Mouse (Mus musculus): ENCODE data around the gene Olfr372. TPM values are rescaled to one million over a fixed set of nuclear protein-coding genes. Genes with fewer than 3 reads are reported as not detected.
"Not testable (repeated sequence)": the region's sequence is repeated elsewhere in the genome, so short reads cannot be mapped to it uniquely, and the experiment has no call there.

Olfr372 gene
- not detected in 2 replicates for total RNA-seq (2014; rRNA removed)
- polyA plus RNA-seq (2015; fragmentation: Nextera tagmentation; extraction: Ambion mirVana), result not detected in 2 replicates

DNA sequence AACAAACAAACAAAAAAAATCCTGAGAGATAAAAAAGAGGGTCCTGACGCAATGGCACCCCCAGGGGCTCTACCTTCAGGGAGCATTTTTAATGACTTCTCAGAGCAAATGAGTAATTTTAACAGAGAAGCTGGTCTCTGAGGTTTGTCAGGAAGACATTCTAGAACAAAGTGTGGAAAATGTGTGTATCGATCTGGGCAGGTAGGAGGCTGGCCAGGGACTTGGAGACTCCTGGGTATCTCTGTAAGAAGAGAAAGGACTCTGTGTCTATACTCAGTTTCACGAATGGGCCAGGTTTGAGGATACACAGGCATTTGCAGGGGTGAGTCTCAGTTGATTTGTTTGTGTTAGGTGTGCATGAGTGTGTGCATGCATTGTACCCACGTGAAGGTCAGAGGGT, at the start of gene Olfr372:
Olfr372 (plus strand) TSS at position 301 of the 400 bp plus-strand sequence.
- not testable (repeated sequence) for H3K27ac ChIP-seq (ENCODE audit: low read depth, low read length); H3K9ac ChIP-seq; H3K4me3 ChIP-seq (ENCODE audit: low read depth, low read length); H3K9me3 ChIP-seq (ENCODE audit: low read length); H3K36me3 ChIP-seq (ENCODE audit: insufficient read depth); H3K4me2 ChIP-seq (ENCODE audit: low read depth); H3K4me1 ChIP-seq (ENCODE audit: insufficient read depth); DNase-seq; H3K27me3 ChIP-seq (ENCODE audit: insufficient read depth, low read length); ATAC-seq
- WGBS, result 82% methylated on average over 4 of the region's 4 CpGs

DNA sequence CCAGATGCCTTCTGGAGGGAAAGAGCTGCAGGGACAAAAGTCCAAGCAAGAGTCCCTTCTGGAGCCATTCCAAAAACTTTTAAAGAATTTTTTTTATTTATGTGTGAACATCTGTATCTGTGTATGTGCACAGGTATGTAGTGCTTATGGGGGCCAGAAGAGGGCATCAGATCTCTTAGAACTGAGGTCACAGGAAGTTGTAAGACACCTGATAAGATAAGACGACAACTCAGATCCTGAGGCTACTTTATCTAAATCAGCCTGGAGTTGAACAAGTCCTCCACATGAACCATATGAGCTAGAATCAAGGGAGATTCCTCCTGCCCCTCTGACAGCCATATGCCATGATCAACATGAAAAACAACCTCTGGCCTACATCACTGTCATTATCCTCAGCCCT, 41.6 kb upstream of the Olfr372 start:
- H3K27ac ChIP-seq (ENCODE audit: low read depth, low read length), result no peak overlapping the region
- no peak overlapping the region for H3K4me3 ChIP-seq (ENCODE audit: low read depth, low read length)
- ATAC-seq (no peak), DNase-seq (no peak)
- H3K36me3 ChIP-seq (ENCODE audit: insufficient read depth), result no peaks in the 10 kb centered on the region
- H3K9ac ChIP-seq, result no peak overlapping the region
- H3K4me1 ChIP-seq (ENCODE audit: insufficient read depth), result no peaks in the 10 kb centered on the region
- WGBS, result 97% methylated on average over 1 of the region's 1 CpGs
- H3K4me2 ChIP-seq (ENCODE audit: low read depth), result no peak overlapping the region
- H3K9me3 ChIP-seq (ENCODE audit: low read length), result no peaks in the 10 kb centered on the region
- no peak for TF ChIP-seq CTCF (IDR thresholded peaks at IDR 0.05; ENCODE audit: low read depth)
- no peaks in the 10 kb centered on the region for H3K27me3 ChIP-seq (ENCODE audit: insufficient read depth, low read length)

DNA sequence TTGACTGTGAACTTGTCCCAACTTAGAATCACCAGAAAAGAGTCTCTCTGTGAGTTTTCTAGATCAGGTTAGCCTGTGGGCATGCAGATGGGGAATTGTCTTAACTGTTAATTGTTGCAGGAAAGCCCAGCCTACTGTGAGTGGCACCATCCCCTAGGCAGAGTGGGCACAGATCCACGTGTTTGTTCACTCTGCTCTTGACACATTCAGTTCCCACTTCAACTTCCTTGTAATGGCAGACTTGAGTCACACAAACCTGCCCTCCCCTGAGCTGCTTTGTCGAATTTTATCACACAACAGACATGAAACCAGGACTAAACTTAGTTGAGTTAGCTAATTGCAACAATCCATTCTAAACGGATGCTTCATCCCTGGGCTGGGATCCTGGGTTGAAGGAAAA, 40.8 kb upstream of the Olfr372 start:
- no peak for TF ChIP-seq CTCF (IDR thresholded peaks at IDR 0.05; ENCODE audit: low read depth)
- Histone ChIP-seq H3K4me3 (ENCODE audit: low read depth, low read length) (no peak overlapping the region), H3K27ac (ENCODE audit: low read depth, low read length) (no peak overlapping the region), H3K4me1 (ENCODE audit: insufficient read depth) (no peaks in the 10 kb centered on the region), H3K36me3 (ENCODE audit: insufficient read depth) (no peaks in the 10 kb centered on the region), H3K9ac (no peak overlapping the region), H3K4me2 (ENCODE audit: low read depth) (no peak overlapping the region), H3K9me3 (ENCODE audit: low read length) (no peaks in the 10 kb centered on the region), H3K27me3 (ENCODE audit: insufficient read depth, low read length) (no peaks in the 10 kb centered on the region)
- DNase-seq (no peak), ATAC-seq (no peak)
- 61% methylated on average over 3 of the region's 3 CpGs for WGBS

DNA sequence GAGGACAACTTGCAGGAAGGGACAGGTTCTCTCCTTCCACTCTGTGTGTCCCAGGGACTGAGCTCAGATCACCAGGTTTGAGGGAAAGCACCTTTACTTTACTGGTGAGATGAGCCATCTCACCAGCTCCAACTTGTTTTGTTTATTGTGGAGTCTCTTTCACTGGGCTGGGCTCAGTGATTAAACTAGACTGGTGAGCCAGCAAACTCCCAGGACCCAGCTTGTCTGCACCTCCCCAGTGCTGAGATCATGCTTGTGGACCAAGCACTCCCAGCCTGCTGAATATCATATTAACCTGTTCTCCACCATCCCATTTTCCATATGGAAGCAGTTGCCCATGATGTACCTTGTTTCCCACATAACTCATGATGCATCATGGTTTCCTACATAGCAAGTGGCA, 38.1 kb upstream of the Olfr372 start:
- Histone ChIP-seq H3K4me3 (ENCODE audit: low read depth, low read length) (no peak overlapping the region), H3K36me3 (ENCODE audit: insufficient read depth) (no peaks in the 10 kb centered on the region), H3K9me3 (ENCODE audit: low read length) (no peaks in the 10 kb centered on the region), H3K27me3 (ENCODE audit: insufficient read depth, low read length) (no peaks in the 10 kb centered on the region), H3K4me1 (ENCODE audit: insufficient read depth) (no peaks in the 10 kb centered on the region), H3K27ac (ENCODE audit: low read depth, low read length) (no peak overlapping the region), H3K4me2 (ENCODE audit: low read depth) (no peak overlapping the region), H3K9ac (no peak overlapping the region)
- DNase-seq (no peak), ATAC-seq (no peak)
- no peak for TF ChIP-seq CTCF (IDR thresholded peaks at IDR 0.05; ENCODE audit: low read depth)

DNA sequence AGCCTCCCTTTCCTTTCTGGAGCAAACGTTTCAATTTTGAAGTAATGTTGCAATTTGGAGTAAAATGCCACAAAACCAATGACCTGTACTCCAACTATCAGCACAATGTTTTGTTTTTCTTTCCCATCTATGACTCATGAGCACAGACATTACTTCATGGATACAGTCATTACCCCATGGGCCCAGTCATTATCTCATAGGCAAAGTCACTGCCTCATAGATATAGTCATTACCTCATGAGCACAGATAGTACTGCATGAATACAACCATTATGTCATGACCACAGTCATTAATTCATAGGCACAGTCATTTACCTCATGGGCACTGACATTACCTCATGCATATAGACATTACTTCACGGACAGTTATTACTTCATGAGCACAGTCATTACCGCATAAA, 35.1 kb upstream of the Olfr372 start:
- H3K27me3 ChIP-seq (ENCODE audit: insufficient read depth, low read length), result no peaks in the 10 kb centered on the region
- no peak overlapping the region for H3K4me3 ChIP-seq (ENCODE audit: low read depth, low read length)
- no peak overlapping the region for H3K4me2 ChIP-seq (ENCODE audit: low read depth)
- DNase-seq (no peak), ATAC-seq (no peak)
- H3K9me3 ChIP-seq (ENCODE audit: low read length), result no peaks in the 10 kb centered on the region
- whole genome bisulfite sequencing, result 87% methylated on average over 3 of the region's 3 CpGs
- H3K27ac ChIP-seq (ENCODE audit: low read depth, low read length), result no peak overlapping the region
- H3K36me3 ChIP-seq (ENCODE audit: insufficient read depth), result no peaks in the 10 kb centered on the region
- H3K9ac ChIP-seq, result no peak overlapping the region
- no peaks in the 10 kb centered on the region for H3K4me1 ChIP-seq (ENCODE audit: insufficient read depth)
- no peak for TF ChIP-seq CTCF (IDR thresholded peaks at IDR 0.05; ENCODE audit: low read depth)

GRCm38 (mm10) chr8:72006763-72007162, 34.3 kb upstream of the Olfr372 start:
- no peaks in the 10 kb centered on the region for H3K36me3 ChIP-seq (ENCODE audit: insufficient read depth)
- H3K4me1 ChIP-seq (ENCODE audit: insufficient read depth), result no peaks in the 10 kb centered on the region
- no peak overlapping the region for H3K4me2 ChIP-seq (ENCODE audit: low read depth)
- H3K27me3 ChIP-seq (ENCODE audit: insufficient read depth, low read length), result no peaks in the 10 kb centered on the region
- no peak for DNase-seq
- H3K27ac ChIP-seq (ENCODE audit: low read depth, low read length), result no peak overlapping the region
- no peaks in the 10 kb centered on the region for H3K9me3 ChIP-seq (ENCODE audit: low read length)
- no peak for ATAC-seq
- no peak overlapping the region for H3K9ac ChIP-seq
- TF ChIP-seq CTCF (IDR thresholded peaks at IDR 0.05; ENCODE audit: low read depth), result no peak
- 80% methylated on average over 1 of the region's 1 CpGs for WGBS
- H3K4me3 ChIP-seq (ENCODE audit: low read depth, low read length), result no peak overlapping the region

DNA sequence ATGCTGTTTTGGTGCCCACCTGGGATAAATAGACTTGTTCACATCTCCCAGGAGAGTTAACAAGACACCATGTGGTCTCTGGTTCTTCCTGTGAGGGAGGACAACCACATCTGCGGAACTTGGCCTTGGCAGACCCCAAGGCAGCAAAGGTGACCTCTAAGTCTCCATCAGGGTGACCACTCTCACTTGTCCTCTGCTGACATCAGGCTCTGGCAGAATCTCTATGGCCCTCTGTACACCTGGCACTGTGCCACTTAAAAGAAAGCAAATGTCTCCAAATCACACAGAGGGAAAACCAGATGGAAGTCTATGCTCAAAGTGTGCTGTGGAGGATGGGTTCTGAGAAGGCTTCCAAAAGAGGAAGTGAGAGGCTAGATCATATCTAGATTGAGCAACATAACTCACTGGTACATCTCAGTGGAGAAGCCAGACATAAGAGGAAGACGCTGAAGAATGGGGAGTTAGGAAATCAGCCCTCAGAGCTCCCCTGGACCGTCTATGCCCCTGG, 32.8 kb upstream of the Olfr372 start:
- H3K9me3 ChIP-seq (ENCODE audit: low read length), result no peaks in the 10 kb centered on the region
- no peak overlapping the region for H3K27ac ChIP-seq (ENCODE audit: low read depth, low read length)
- H3K27me3 ChIP-seq (ENCODE audit: insufficient read depth, low read length), result no peaks in the 10 kb centered on the region
- H3K9ac ChIP-seq, result no peak overlapping the region
- no peak for ATAC-seq
- no peak for TF ChIP-seq CTCF (IDR thresholded peaks at IDR 0.05; ENCODE audit: low read depth)
- no peak for DNase-seq
- H3K4me1 ChIP-seq (ENCODE audit: insufficient read depth), result no peaks in the 10 kb centered on the region
- no peak overlapping the region for H3K4me2 ChIP-seq (ENCODE audit: low read depth)
- 76% methylated on average over 3 of the region's 3 CpGs for WGBS
- H3K4me3 ChIP-seq (ENCODE audit: low read depth, low read length), result no peak overlapping the region
- no peaks in the 10 kb centered on the region for H3K36me3 ChIP-seq (ENCODE audit: insufficient read depth)

DNA sequence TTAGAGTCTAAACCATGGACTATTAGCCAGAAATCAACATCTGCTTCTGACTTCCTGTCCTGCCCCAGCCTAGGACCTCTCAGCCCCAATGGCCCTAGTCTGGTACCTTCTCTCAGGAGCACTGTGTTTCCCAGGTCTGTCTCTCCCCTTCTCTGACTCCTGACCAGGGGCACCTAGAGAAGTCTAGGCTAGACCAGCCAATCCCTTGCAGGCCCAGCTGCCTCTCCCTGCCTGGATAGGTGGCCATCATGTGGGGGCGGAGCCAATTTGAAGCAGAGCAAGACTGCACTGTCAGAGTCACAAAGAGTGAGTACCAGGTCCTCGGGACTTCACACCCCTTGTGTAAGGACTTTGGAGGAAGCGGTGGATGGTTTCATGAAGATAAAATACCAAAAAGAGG, 31.5 kb upstream of the Olfr372 start, which contains the start of gene Cyp4f18:
Cyp4f18 (minus strand) TSS at position 154 of the 400 bp plus-strand sequence.
- H3K27me3 ChIP-seq (ENCODE audit: insufficient read depth, low read length), result no peaks in the 10 kb centered on the region

DNA sequence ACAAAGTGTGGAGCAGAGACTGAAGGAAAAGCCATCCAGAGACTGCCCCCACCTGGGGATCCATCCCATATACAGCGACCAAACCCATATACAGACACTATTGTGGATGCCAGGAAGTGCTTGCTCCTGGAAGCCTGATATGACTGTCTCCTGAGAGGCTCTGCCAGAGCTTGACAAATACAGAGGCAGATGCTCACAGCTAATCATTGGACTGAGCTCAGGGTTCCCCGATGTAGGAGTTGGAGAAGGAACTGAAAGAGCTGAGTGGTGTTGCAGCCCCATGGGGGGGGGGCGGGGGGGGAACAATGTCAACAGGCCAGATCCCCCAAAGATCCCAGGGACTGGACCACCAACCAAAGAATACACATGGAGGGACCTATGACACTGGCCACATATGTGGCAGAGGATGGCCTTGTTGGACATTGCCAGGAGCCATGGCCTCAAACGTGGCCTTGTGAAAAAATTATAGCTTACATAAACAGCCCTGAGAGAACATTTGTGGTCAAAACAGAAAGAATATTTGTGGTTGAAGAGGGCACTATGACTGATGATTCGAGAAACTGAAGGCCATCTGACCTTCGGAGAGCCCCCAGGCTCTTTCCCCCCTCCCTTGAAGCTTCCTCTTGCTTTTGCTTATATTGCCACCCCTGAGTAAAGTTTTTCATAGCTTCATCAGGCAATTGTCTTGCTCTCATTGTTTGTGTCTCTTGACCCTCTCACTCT, 27.4 kb upstream of the Olfr372 start:
- not testable (repeated sequence) for H3K4me2 ChIP-seq (ENCODE audit: low read depth); ATAC-seq; H3K36me3 ChIP-seq (ENCODE audit: insufficient read depth); H3K9me3 ChIP-seq (ENCODE audit: low read length); H3K27me3 ChIP-seq (ENCODE audit: insufficient read depth, low read length); DNase-seq; H3K27ac ChIP-seq (ENCODE audit: low read depth, low read length); H3K4me1 ChIP-seq (ENCODE audit: insufficient read depth); H3K4me3 ChIP-seq (ENCODE audit: low read depth, low read length); H3K9ac ChIP-seq
- WGBS, result 74% methylated on average over 6 of the region's 6 CpGs

More for the DNA sequence above, 31.5 kb upstream of the Olfr372 start, which contains the start of gene Cyp4f18:
- 75% methylated on average over 3 of the region's 3 CpGs for WGBS
- no peak for DNase-seq
- ATAC-seq, result no peak
- Histone ChIP-seq H3K9ac (no peak within 1 kb of the TSS), H3K36me3 (ENCODE audit: insufficient read depth) (no peaks in the 10 kb centered on the region), H3K4me3 (ENCODE audit: low read depth, low read length) (no peak within 1 kb of the TSS), H3K9me3 (ENCODE audit: low read length) (no peaks in the 10 kb centered on the region), H3K4me1 (ENCODE audit: insufficient read depth) (no peaks in the 10 kb centered on the region), H3K4me2 (ENCODE audit: low read depth) (no peak within 1 kb of the TSS), H3K27ac (ENCODE audit: low read depth, low read length) (no peak within 1 kb of the TSS)
- TF ChIP-seq CTCF (IDR thresholded peaks at IDR 0.05; ENCODE audit: low read depth), result no peak

- H3K9me3 ChIP-seq (ENCODE audit: low read length); H3K4me1 ChIP-seq (ENCODE audit: insufficient read depth); DNase-seq; H3K36me3 ChIP-seq (ENCODE audit: insufficient read depth); H3K9ac ChIP-seq; H3K4me3 ChIP-seq (ENCODE audit: low read depth, low read length); ATAC-seq; H3K4me2 ChIP-seq (ENCODE audit: low read depth); H3K27me3 ChIP-seq (ENCODE audit: insufficient read depth, low read length); H3K27ac ChIP-seq (ENCODE audit: low read depth, low read length): not testable (repeated sequence)
- WGBS, result 65% methylated on average over 2 of the region's 2 CpGs
Observed at GRCm38 (mm10) chr8:72017339-72017738, 23.7 kb upstream of the Olfr372 start.

All from forebrain, postnatal 0 days (tissue).